Mouse (Mus musculus) liver, postnatal 0 days (tissue): ENCODE results near the gene Pxylp1.

Experiments
- CTCF ChIP-seq: sonication (generic); IDR thresholded peaks from 2 replicates; pipeline ENCODE4 v1.5.1; 2016; ENCODE audit warnings: antibody characterized with exemption, low read depth
- EP300 ChIP-seq: IDR thresholded peaks from 2 replicates; pipeline ENCODE4 v1.6.1; 2016; ENCODE audit warnings: antibody characterized with exemption, low read depth, mild to moderate bottlenecking

DNA sequence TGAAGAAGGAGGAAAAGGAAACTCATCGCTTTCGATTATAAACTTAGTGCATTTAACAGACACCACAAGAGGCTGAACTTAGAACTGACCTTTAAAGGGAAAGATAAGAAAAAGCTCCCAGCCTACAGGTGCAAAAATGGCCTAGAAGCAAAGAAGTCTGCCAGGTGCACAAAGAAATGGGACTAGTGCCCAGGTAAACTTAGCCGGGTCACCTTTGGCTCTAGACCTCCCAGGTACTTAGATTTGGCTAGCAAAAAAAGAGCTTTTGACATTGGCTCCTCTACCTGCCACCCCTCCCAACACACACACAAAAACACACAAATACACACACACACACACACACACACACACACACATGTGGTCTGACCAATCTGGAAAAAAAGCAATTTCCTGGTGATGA is 95.2 kb downstream of the Pxylp1 start:
- TF ChIP-seq CTCF (no peak), EP300 (no peak)
